Mouse (Mus musculus) MEL (cell line): ENCODE measurements around the gene Naa15.

Experiments used
- POLR2A ChIP-seq, 2 experiments: IDR thresholded peaks; 2 replicates each; pipeline ENCODE4 v1.6.1; 2011 to 2012; ENCODE audit warnings: low read length in 2 of 2, mild to moderate bottlenecking in 2 of 2, control low read depth in 1 of 2, improper control_type of control experiment in 1 of 2, low read depth in 1 of 2, moderate library complexity in 1 of 2; ENCODE audit not compliant: control insufficient read depth in 1 of 2, insufficient read depth in 1 of 2, poor library complexity in 1 of 2
- POLR2AphosphoS2 ChIP-seq: IDR thresholded peaks from 2 replicates; pipeline ENCODE4 v1.6.1; 2011; ENCODE audit warnings: low read length, improper control_type of control experiment
- POLR2AphosphoS5 ChIP-seq: IDR thresholded peaks from 2 replicates; pipeline ENCODE4 v1.6.1; 2012; ENCODE audit warnings: low read depth, borderline replicate concordance, mild to moderate bottlenecking, inconsistent platforms, low read length, moderate library complexity, mixed read lengths

GRCm38 (mm10) chr3:51510903-51511302 lies 96.0 kb downstream of the Naa15 start:
- no peak for TF ChIP-seq POLR2AphosphoS5
- no peak for TF ChIP-seq POLR2AphosphoS2
- peak; percentile 36 to 60; a peak in 2 of 4 replicates for TF ChIP-seq POLR2A (IDR thresholded peaks at IDR 0.05; ENCODE audit: control insufficient read depth in 1 of 2, insufficient read depth in 1 of 2, low read depth in 1 of 2, low read length in 2 of 2, poor library complexity in 1 of 2)
